Mouse (Mus musculus) liver, embryonic 16.5 days (tissue): Measurements from ENCODE around the gene Auh. TPM values are rescaled to one million over a fixed set of nuclear protein-coding genes. Genes with fewer than 3 reads are reported as not detected.

Experiments used
- ATAC-seq: fragments of 200-750 bp; cut with Nextera tagmentation; 2 replicates; pipeline ENCODE4 v1.8.0; 2017; ENCODE audit warnings: low read depth, mild to moderate bottlenecking, moderate number of reproducible peaks, moderate library complexity
- H3K27ac ChIP-seq: fragments of 300-500 bp; sonication (generic); 2 replicates; pipeline ENCODE4 v1.5.1; 2014; ENCODE audit warnings: mild to moderate bottlenecking, low read length
- H3K27me3 ChIP-seq: fragments of 300-500 bp; sonication (generic); 2 replicates; pipeline ENCODE4 v1.6.1; 2014; ENCODE audit warnings: low read depth, low read length, mixed read lengths; ENCODE audit not compliant: control insufficient read depth, insufficient read depth
- H3K36me3 ChIP-seq: fragments of 300-500 bp; sonication (generic); 2 replicates; pipeline ENCODE4 v1.6.1; 2014; ENCODE audit warnings: mild to moderate bottlenecking; ENCODE audit not compliant: control insufficient read depth, insufficient read depth
- H3K4me1 ChIP-seq: fragments of 300-500 bp; sonication (generic); 2 replicates; pipeline ENCODE4 v1.6.1; 2014; ENCODE audit warnings: low read depth, low read length, mixed read lengths; ENCODE audit not compliant: control insufficient read depth
- H3K4me2 ChIP-seq: fragments of 300-500 bp; sonication (generic); 2 replicates; pipeline ENCODE4 v1.6.1; 2014; ENCODE audit warnings: low read depth, low read length, mixed read lengths
- H3K4me3 ChIP-seq: fragments of 300-500 bp; sonication (generic); 2 replicates; pipeline ENCODE4 v1.5.1; 2014; ENCODE audit warnings: low read depth, mild to moderate bottlenecking, low read length
- H3K9ac ChIP-seq: fragments of 300-500 bp; sonication (generic); 2 replicates; pipeline ENCODE4 v1.6.1; 2014; ENCODE audit warnings: low read depth, low read length
- H3K9me3 ChIP-seq: fragments of 300-500 bp; sonication (generic); replicated peaks from 2 replicates; pipeline ENCODE4 v1.6.1; 2016; ENCODE audit warnings: low read length; ENCODE audit not compliant: control insufficient read depth
- WGBS: fragments of 180-500 bp; shearing (Covaris S2); extraction: QIAGEN DNeasy Blood & Tissue Kit; methylation state at CpG from one replicate; pipeline ENCODE4 v1.1.7; 2014; ENCODE audit not compliant: insufficient replicate concordance; 5-methylcytosine and 5-hydroxymethylcytosine counted together
- polyA plus RNA-seq: library from polyadenylated mRNA; unstranded; fragments of >200 nt; fragmentation: Nextera tagmentation; extraction: Ambion mirVana; gene quantifications from 2 replicates; pipeline ENCODE4 v1.2.1, GENCODE M21; 2015

Auh gene
- polyA plus RNA-seq, 1 experiment from 2014 or later, result 26.8 TPM

DNA sequence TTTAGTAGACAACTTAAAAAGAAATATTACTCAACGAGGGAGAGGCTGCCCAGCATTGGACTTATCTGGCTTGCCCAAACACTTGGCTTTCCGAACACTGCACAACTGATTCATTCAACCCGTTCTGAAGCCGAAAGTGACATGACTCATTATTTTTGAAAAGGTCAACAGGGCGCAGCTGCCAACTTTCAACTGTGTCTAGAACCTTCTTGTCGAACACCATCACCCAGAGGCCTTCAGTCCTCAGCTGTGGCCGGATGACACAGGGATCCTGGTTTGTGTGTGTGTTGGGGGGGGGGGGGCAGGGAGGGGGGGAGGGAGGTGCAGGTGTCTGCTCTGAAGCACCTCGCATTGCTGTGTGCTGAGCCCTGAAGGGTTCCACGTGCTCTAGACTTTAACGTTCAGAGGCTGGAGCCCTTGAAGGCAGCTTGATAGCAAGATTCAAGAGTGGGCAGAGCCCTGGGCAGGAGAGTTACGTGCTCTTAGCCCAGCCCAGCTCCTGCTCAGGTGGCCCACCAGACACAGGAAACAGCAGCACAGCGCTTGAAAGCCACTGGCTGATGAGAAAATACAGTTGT lies 100.4 kb downstream of the Auh start:
- Histone ChIP-seq H3K27ac (peak overlapping the region; percentile 93), H3K9ac (peak overlapping the region; percentile 65), H3K4me1 (peaks cover 61% of the 10 kb centered on the region), H3K27me3 (no peaks in the 10 kb centered on the region), H3K4me3 (peak overlapping the region; percentile 19), H3K36me3 (no peaks in the 10 kb centered on the region), H3K4me2 (peak overlapping the region; percentile 41), H3K9me3 (no peaks in the 10 kb centered on the region)
- 38% methylated on average over 12 of the region's 12 CpGs for WGBS
- ATAC-seq, result peak; percentile 56

DNA sequence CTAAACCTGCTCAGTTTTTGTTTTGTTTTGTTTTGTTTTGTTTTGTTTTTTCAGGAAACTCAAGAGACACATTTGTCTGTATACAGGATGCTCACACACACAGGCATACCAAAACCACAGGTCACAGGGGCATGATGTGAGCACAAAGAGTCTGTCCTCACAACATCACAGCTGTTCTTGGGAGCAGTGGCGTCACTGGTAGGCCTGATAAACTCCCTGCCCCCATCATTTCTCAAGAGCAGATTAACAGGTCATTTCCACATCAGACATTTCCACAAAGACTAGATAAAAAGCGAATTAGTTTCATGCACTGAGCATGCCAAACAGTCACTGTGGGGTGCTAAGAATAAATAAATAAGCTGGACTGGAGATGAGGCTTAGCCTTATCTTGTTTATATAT lies 101.3 kb downstream of the Auh start:
- no peaks in the 10 kb centered on the region for H3K36me3 ChIP-seq
- WGBS, result 17% methylated on average over 2 of the region's 2 CpGs
- no peaks in the 10 kb centered on the region for H3K9me3 ChIP-seq
- H3K27me3 ChIP-seq, result no peaks in the 10 kb centered on the region
- peaks cover 63% of the 10 kb centered on the region for H3K4me1 ChIP-seq
- H3K4me3 ChIP-seq, result no peak overlapping the region
- peak; percentile 27 for ATAC-seq
- H3K9ac ChIP-seq, result no peak overlapping the region
- peak overlapping the region; percentile 93 for H3K27ac ChIP-seq
- H3K4me2 ChIP-seq, result no peak overlapping the region

DNA sequence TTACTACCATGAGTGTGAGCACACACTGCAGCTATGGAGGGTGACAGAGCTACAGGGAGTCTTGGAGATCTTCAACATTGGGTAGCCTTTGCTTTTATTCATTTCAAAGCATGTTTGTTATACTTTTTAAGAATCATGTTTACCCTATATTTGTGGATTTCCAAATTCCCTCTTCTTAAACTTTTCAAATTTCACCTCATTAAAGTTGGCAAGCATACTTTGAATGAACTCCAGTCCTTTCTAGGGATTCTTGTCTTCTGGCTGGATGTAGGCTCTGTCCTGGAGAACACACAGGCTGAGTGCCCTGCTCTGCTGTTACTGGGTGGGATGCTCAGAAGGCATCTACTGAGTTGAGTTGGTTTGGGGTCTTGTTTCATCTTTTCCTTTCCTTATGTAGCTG lies 102.8 kb downstream of the Auh start:
- peaks cover 51% of the 10 kb centered on the region for H3K4me1 ChIP-seq
- ATAC-seq, result no peak
- no peaks in the 10 kb centered on the region for H3K36me3 ChIP-seq
- no peak overlapping the region for H3K4me2 ChIP-seq
- H3K27me3 ChIP-seq, result no peaks in the 10 kb centered on the region
- H3K27ac ChIP-seq, result no peak overlapping the region
- no peak overlapping the region for H3K9ac ChIP-seq
- H3K9me3 ChIP-seq, result no peaks in the 10 kb centered on the region
- H3K4me3 ChIP-seq, result no peak overlapping the region

DNA sequence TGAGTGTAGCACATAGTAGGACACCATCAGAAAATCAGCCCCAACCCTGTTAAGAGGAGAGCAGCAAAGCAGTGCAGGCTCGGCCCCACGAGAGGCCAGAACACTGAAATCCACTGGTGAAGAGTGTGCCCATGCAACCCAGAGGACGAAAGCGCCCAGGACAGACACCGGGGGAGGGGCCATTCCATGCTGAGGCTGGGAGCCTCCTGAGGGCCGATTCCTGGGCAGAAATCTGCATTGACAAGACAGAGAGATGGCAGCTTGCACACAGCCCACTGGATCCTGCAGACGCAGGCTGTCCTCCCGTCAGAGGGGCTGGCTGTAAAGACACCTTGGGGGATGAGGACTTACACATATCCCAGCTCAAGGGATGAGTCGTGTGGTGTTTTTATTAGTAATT lies 104.7 kb downstream of the Auh start:
- Histone ChIP-seq H3K4me3 (no peak overlapping the region), H3K9ac (no peak overlapping the region), H3K4me1 (peaks cover 40% of the 10 kb centered on the region), H3K36me3 (no peaks in the 10 kb centered on the region), H3K27ac (no peak overlapping the region), H3K27me3 (no peaks in the 10 kb centered on the region), H3K9me3 (no peaks in the 10 kb centered on the region), H3K4me2 (no peak overlapping the region)
- WGBS, result 72% methylated on average over 9 of the region's 9 CpGs
- no peak for ATAC-seq

DNA sequence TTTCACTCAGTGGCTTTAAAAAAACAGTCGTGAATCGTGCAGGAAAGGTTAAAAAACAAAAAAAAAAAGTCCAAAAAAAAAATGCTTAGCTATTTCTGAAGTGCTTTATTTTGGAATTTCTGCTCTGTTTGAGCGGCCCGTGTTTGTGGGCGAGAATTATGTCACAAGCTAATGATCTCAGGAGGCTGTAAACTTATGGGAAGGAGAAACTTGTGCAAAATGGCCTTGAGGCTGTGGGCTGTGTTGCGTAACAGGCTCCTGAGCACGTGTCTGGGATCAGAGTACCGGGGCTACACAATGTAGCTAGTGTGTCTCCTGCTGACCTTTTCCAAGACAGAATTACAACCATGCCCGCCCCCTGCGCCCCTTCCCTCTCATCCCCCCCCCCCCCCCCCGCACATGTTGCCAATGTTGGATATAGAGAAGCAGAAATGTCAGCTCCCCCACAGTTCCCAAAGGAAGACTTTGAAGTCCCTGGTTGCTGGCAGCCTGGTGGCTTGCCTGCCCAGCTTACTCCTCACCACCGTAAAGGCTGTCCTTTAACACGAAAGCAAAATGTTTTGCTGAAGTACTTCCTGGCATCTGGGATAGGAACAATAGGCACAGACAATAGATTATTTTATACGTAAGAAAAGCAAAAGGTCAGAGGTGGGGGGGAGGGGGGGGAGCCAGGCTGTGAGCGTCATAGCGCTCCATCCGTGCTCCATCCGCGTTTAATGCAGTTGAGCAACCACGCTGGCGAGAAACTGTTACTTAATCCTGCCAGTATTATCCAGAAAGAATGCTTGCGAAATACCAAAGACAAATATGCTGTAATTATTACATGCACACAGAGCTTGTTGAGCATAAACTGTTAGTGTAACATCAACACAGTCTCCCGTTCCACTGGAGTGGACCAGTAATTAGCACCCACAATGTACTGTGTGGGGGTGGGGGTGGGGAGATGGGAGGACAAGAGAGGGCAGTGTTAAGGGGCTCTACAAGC lies 107.0 kb downstream of the Auh start:
- no peaks in the 10 kb centered on the region for H3K27me3 ChIP-seq
- peak; percentile 61 for ATAC-seq
- H3K9me3 ChIP-seq, result no peaks in the 10 kb centered on the region
- H3K4me2 ChIP-seq, result no peak overlapping the region
- H3K27ac ChIP-seq, result peak overlapping the region; percentile 74
- peaks cover 29% of the 10 kb centered on the region for H3K4me1 ChIP-seq
- H3K36me3 ChIP-seq, result no peaks in the 10 kb centered on the region
- H3K9ac ChIP-seq, result no peak overlapping the region
- WGBS, result 23% methylated on average over 22 of the region's 23 CpGs
- no peak overlapping the region for H3K4me3 ChIP-seq

DNA sequence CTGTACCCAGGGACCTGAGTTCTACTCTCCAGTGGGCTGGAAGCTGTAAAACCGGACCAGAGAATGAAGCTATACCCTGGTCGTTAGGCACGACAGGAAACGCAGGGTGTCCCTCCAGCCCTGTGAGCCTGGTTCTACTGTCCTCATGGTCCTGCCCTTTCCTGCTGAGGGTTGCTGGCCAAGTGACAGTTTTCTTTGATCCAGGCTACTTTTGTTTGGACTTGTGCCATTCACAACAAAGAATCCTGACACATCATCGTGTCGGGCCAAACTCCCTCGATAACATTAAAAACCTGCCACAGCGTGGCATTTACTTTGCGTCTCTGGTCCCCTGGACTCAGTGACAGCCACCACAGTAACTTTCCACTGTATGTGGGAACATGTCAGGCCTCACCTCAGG lies 107.9 kb downstream of the Auh start:
- Histone ChIP-seq H3K4me2 (no peak overlapping the region), H3K9me3 (no peaks in the 10 kb centered on the region), H3K27ac (peak overlapping the region; percentile 74), H3K36me3 (no peaks in the 10 kb centered on the region), H3K9ac (no peak overlapping the region), H3K4me3 (no peak overlapping the region), H3K27me3 (no peaks in the 10 kb centered on the region), H3K4me1 (peaks cover 29% of the 10 kb centered on the region)
- no peak for ATAC-seq
- 48% methylated on average over 9 of the region's 9 CpGs for WGBS

DNA sequence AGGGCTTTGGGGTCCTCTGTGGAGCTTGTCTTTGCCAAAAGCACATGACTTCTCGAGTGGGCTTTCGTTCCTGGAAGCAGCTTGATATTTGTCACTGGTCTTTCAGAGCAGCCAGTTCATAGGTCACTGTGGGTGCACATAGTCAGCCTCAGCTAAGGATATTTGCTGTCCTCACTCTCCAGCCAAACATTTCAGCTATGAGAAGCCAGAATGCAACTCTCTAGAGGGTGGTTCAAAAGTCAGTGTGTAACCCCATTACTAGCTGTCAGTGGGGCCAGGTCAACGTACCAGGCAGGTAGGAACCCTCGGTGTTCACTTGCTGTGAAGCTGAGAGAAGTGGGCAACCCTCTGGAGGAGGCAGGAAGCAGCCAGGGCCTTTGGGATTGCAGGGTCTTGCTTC lies 109.6 kb downstream of the Auh start:
- Histone ChIP-seq H3K4me3 (no peak overlapping the region), H3K27me3 (no peaks in the 10 kb centered on the region), H3K4me1 (peaks cover 29% of the 10 kb centered on the region), H3K9me3 (no peaks in the 10 kb centered on the region), H3K36me3 (no peaks in the 10 kb centered on the region), H3K4me2 (no peak overlapping the region), H3K9ac (no peak overlapping the region), H3K27ac (no peak overlapping the region)
- 49% methylated on average over 4 of the region's 4 CpGs for WGBS
- no peak for ATAC-seq

DNA sequence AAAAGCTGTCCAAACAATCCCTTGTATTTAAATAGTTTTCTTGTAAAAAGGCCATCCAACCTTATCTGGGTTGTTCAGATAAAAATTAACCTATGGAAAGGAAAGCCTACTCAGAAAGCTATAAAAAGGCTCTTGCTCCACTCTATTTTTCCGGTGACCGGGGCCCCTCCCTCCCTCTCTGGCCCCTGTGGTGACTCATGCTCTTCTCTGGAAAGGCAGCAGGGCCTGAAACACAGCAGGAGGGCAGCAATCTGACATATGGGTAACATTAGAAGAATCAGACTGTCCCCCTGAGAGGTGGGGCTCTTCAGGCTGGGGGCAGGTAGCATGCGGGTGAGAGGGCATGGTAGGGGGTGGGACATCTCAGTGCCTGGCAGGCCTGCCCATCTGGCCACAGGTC lies 110.7 kb downstream of the Auh start:
- ATAC-seq, result peak; percentile 54
- H3K27me3 ChIP-seq, result no peaks in the 10 kb centered on the region
- no peak overlapping the region for H3K9ac ChIP-seq
- H3K27ac ChIP-seq, result peak overlapping the region; percentile 11; the same call in 1 of the 2 replicates
- no peak overlapping the region for H3K4me2 ChIP-seq
- WGBS, result 14% methylated on average over 3 of the region's 3 CpGs
- no peaks in the 10 kb centered on the region for H3K9me3 ChIP-seq
- no peak overlapping the region for H3K4me3 ChIP-seq
- H3K4me1 ChIP-seq, result peaks cover 26% of the 10 kb centered on the region
- no peaks in the 10 kb centered on the region for H3K36me3 ChIP-seq

DNA sequence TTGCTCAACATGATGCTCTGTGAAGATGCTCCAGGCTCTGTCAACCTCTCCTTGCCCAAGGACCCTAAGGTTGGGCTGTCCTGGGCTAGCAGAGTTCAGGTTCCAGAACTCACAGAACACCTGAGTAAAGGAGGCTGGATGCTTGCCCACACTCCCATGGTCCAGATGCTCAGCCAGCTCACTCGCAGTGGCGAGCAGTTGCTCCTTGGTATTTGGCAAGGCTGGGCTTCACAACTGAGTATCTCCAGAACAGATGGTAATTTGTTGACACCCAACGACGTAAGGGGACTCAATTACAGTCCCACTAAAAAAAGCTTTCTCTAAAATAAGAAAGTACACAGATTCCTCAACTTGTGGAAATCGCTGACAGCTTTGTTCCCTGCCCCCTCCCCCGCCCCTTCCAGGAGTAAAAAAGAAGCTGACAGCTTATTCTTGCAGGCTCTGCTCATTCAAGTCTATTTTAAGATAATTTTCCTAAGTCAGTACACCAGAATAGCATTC lies 111.4 kb downstream of the Auh start:
- Histone ChIP-seq H3K27me3 (no peaks in the 10 kb centered on the region), H3K4me1 (peaks cover 26% of the 10 kb centered on the region), H3K9me3 (no peaks in the 10 kb centered on the region), H3K27ac (no peak overlapping the region), H3K4me3 (no peak overlapping the region), H3K36me3 (no peaks in the 10 kb centered on the region), H3K9ac (no peak overlapping the region), H3K4me2 (no peak overlapping the region)
- WGBS, result 49% methylated on average over 6 of the region's 6 CpGs
- ATAC-seq, result no peak
